Mouse (Mus musculus) lung, postnatal 0 days (tissue): ENCODE measurements around the gene Slc4a8.
A peak's percentile ranks its signal among the peaks of the same experiment; 100 is the strongest.

ENCODE experiments used
- CTCF ChIP-seq: IDR thresholded peaks from 2 replicates; pipeline ENCODE4 v1.5.1; 2016; ENCODE audit warnings: antibody characterized with exemption, mild to moderate bottlenecking
- EP300 ChIP-seq: IDR thresholded peaks from 2 replicates; pipeline ENCODE4 v1.6.1; 2016; ENCODE audit warnings: antibody characterized with exemption, mild to moderate bottlenecking, control low read depth

- TF ChIP-seq CTCF (peak; percentile 44), EP300 (no peak)
Measured at GRCm38 (mm10) chr15:100870001-100870774, 108.6 kb downstream of the Slc4a8 start.
